8 mouse cellular contexts compared by ENCODE assay signal in genomic region chr14:60251281-60252003, GRCm38 (mm10). TPM values are rescaled to one million over a fixed set of nuclear protein-coding genes. Genes with fewer than 3 reads are reported as not detected.
DNase-seq lines count a peak whose midpoint lies in the region; ATAC-seq and TF ChIP-seq lines count a peak whose summit lies in the region.

TSS of gene Nupl1 (minus strand) at chr14:60251431.
TSS of gene Gm49336 (minus strand) at chr14:60251507.

- POLR2A ChIA-PET in Patski (lab: Charles Lee) = interaction anchor here (1.3 to 2.0 kb wide), 2 partner anchors 11 to 20 kb away, joined by 3 to 6 read pairs; no protein-coding TSS in a partner anchor

- peaks cover 25% of the 10 kb centered on the region for H3K4me1 ChIP-seq in hindbrain, embryonic 13.5 days (replicated peaks)

- TF ChIP-seq CTCF in Patski (IDR thresholded peaks at IDR 0.05) = no peak

- H3K36me3 ChIP-seq in hindbrain, embryonic 13.5 days = no peaks in the 10 kb centered on the region

- WGBS in hindbrain, embryonic 13.5 days = under 1% methylated on average over 62 of the region's 62 CpGs

- peak within 1 kb of the TSS; percentile 93 for H3K4me3 ChIP-seq in hindbrain, embryonic 13.5 days

- no peaks in the 10 kb centered on the region for H3K9me3 ChIP-seq in hindbrain, embryonic 13.5 days

- peak within 1 kb of the TSS; percentile 95 for H3K27ac ChIP-seq in hindbrain, embryonic 13.5 days

- H3K9ac ChIP-seq in hindbrain, embryonic 13.5 days = peak within 1 kb of the TSS; percentile 97

- peak; percentile 98 for ATAC-seq in Patski
- peak; percentile 100 for ATAC-seq in hindbrain, embryonic 13.5 days (ENCODE audit: low FRiP score)

- CTCF ChIA-PET in Patski (lab: Charles Lee) = interaction anchor here (1.8 to 2.8 kb wide), 2 partner anchors 11 to 40 kb away, joined by 4 to 15 read pairs; no protein-coding TSS in a partner anchor

- peak; percentile 93 for DNase-seq in Patski (ENCODE audit: low read depth, low spot score)
- peak; percentile 98 for DNase-seq in cerebellum, postnatal 14 days
- DNase-seq in frontal cortex, postnatal 14 days (ENCODE audit: low spot score in 2 of 2) = peak; percentile 97 to 98
- DNase-seq in layer of hippocampus, postnatal 25 days (ENCODE audit: extremely low spot score in 1 of 2, low spot score in 1 of 2) = peak; percentile 91
- DNase-seq in lung, postnatal 25 days (ENCODE audit: low spot score) = peak; percentile 99
- DNase-seq in retina, embryonic 14.5 days (ENCODE audit: low spot score) = peak; percentile 100
- peak; percentile 98 for DNase-seq in thymus, postnatal 4 days

- no peaks in the 10 kb centered on the region for H3K27me3 ChIP-seq in Patski
- H3K27me3 ChIP-seq in hindbrain, embryonic 13.5 days = no peaks in the 10 kb centered on the region

- H3K4me2 ChIP-seq in hindbrain, embryonic 13.5 days = peak within 1 kb of the TSS; percentile 68

- in situ Hi-C loops in Patski (cut with MboI; ENCODE audit: low pct_unique_long_range_greater_than_20kb) = loop anchor here (25.0 kb wide), 1 partner anchor 436 kb away; no protein-coding TSS in a partner anchor

RNA-seq across cellular contexts. Expression of gene Nupl1, which starts in this region (rescaled TPM):
- polyA plus RNA-seq in Patski (2021) = not detected
- 0.08 and 0.10 TPM in 2 replicates for polyA plus RNA-seq in hindbrain, embryonic 13.5 days (2015; fragmentation: Nextera tagmentation; extraction: Ambion mirVana)
- under 1 TPM in 1 of 2 experiments, not detected in 1; 0.12 TPM for total RNA-seq in layer of hippocampus, postnatal 25 days (2021)

RNA-seq across cellular contexts. Expression of gene Gm49336, which starts in this region (rescaled TPM):
- polyA plus RNA-seq in Patski (2021) = 44.9 TPM
- 51.7 and 52.1 TPM in 2 replicates for polyA plus RNA-seq in hindbrain, embryonic 13.5 days (2015; fragmentation: Nextera tagmentation; extraction: Ambion mirVana)
- 10 to 100 TPM; 66.7 to 71.0 TPM for total RNA-seq in layer of hippocampus, postnatal 25 days (2021)

Comparison
In these comparisons a context has a peak if more than half of its experiments do, and no peak if none do; other contexts are left out.
1. Peak in every context shown above with its lines: DNase-seq, ATAC-seq, H3K4me3 ChIP-seq and H3K27ac ChIP-seq.